Mouse (Mus musculus): ENCODE results near the gene Srsx. TPM values are rescaled to one million over a fixed set of nuclear protein-coding genes. Genes with fewer than 3 reads are reported as not detected.

Srsx gene
- polyA plus RNA-seq (2015; fragmentation: Nextera tagmentation; extraction: Ambion mirVana), result not detected in 2 replicates

DNA sequence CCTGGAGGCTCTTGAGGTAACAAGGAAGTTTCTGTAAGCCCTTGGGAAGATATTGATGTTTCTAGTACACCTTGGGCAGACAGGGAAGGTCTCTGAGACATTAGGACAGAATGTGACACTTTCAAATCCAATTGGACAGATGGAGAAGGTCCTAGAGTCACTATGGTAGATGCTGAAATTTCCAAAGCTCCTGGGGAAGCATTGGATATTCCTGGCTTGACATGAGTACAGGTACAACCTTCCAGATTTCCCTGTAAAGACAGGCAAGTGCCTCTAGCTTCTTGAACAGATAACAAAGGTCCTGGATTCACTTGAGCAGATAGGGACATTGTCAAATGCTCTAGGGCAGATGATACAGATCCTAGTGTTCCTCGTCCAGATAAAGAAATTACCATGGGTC lies at the start of gene Srsx:
Gene Srsx (minus strand): TSS at position 101 of the 400 bp plus-strand sequence.

DNA sequence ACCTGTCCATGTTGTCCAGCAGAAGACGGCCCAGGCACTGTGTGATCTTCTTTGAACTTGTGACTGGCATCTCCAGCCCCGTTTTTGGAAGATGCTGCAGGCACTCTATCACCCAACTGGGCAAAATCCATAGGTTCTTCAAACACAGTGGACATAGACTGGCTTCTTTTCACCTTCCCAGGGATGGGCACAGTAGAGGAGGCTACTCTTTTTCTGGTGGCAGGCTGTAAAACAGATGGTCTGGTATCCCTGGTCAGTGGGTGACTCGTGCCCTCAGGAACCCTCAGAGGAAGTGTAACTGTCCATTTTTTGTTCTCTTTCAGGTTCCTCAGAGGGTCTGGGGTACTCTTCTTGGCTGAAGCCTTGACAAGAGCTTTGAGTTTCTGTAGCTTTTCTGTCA lies 24.5 kb upstream of the Srsx start, which contains the start of gene Gm17577:
Gene Gm17577 (minus strand): TSS at position 101 of the 400 bp plus-strand sequence.

Other genes starting within 250 kb of the Srsx start
- not detected in 2 replicates for gene Gm17521, start 192.8 kb downstream of the Srsx start, polyA plus RNA-seq (2015; fragmentation: Nextera tagmentation; extraction: Ambion mirVana)
- 12.3 and 19.4 TPM in 2 replicates for gene Cldn34c1, start 119.0 kb downstream of the Srsx start, polyA plus RNA-seq (2015; fragmentation: Nextera tagmentation; extraction: Ambion mirVana)
- not detected in 2 replicates for gene Gm17577, start 24.4 kb upstream of the Srsx start, polyA plus RNA-seq (2015; fragmentation: Nextera tagmentation; extraction: Ambion mirVana)